Mouse (Mus musculus): Measurements from ENCODE around the gene Pdcd1lg2.

DNA sequence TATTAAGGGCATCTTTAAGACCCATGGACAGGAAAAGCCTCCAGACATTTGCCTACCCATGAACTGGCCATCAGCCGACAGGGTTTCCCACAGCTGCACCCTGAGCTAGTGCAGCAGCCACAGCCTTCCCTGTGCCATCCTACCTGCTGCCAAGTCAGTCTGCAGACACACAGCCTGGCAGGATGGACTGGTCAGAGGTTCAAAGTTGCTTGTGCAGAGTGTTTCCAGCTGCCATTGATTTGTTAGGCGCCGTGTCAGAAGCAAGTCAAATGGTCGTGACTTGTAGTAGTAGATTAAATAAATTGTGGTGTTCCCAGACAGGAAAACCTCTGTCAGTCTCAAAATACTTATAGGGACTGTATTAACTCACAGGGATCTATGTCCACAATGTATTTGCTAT is 7.5 kb upstream of the Pdcd1lg2 start:
- TF ChIP-seq CTCF (IDR thresholded peaks at IDR 0.05; ENCODE audit: insufficient read depth, low read length), result no peak
- no peak for TF ChIP-seq POLR2A (IDR thresholded peaks at IDR 0.05; ENCODE audit: borderline replicate concordance, extremely low read depth, low read depth, low read length)

All from lung, adult 2 months (tissue).